Mouse (Mus musculus): ENCODE measurements around the gene Gm44503.

- no peak for TF ChIP-seq CTCF (IDR thresholded peaks at IDR 0.05)
- no peak for TF ChIP-seq POLR2A (IDR thresholded peaks at IDR 0.05; ENCODE audit: insufficient read depth, low read depth, low read length)
- TF ChIP-seq EP300 (IDR thresholded peaks at IDR 0.05; ENCODE audit: insufficient read depth, low read depth, low read length): peak; percentile 85
Observed at GRCm38 (mm10) chr9:73055441-73055911, 96.8 kb downstream of the Gm44503 start.
